ENCODE assay signal across 7 mouse cellular contexts in genomic region chr2:112493539-112494260, GRCm38 (mm10). TPM values are rescaled to one million over a fixed set of nuclear protein-coding genes. Genes with fewer than 3 reads are reported as not detected.
DNase-seq lines count a peak whose midpoint lies in the region; ATAC-seq and TF ChIP-seq lines count a peak whose summit lies in the region.

No protein-coding gene starts in this region.

- no peak for DNase-seq in lung, adult 2 months
- no peak for DNase-seq in lung, adult 18-20 months
- DNase-seq in embryonic facial prominence, embryonic 10.5 days (ENCODE audit: low spot score) = no peak
- DNase-seq in hindbrain, postnatal 0 days (ENCODE audit: low spot score) = no peak
- DNase-seq in adrenal gland, adult 2 months = no peak

- WGBS in lung, adult 2 months = 33% methylated on average over 11 of the region's 11 CpGs
- WGBS in embryonic facial prominence, embryonic 10.5 days = 46% methylated on average over 11 of the region's 11 CpGs
- 47% methylated on average over 11 of the region's 11 CpGs for WGBS in hindbrain, postnatal 0 days

- peak overlapping the region; percentile 74 for H3K4me2 ChIP-seq in hindbrain, postnatal 0 days (ENCODE audit: low read depth, low read length)
- H3K4me2 ChIP-seq in myocyte (ENCODE audit: low read depth) = peak overlapping the region; percentile 100

- H3ac ChIP-seq in myocyte (ENCODE audit: control insufficient read depth, insufficient read length) = peak overlapping the region; percentile 96

- peaks cover 3% of the 10 kb centered on the region for H3K79me2 ChIP-seq in myocyte (ENCODE audit: control insufficient read depth, insufficient read depth)

- H3K27ac ChIP-seq in embryonic facial prominence, embryonic 10.5 days (replicated peaks) = peak overlapping the region; percentile 100
- H3K27ac ChIP-seq in hindbrain, postnatal 0 days = peak overlapping the region; percentile 98

- peak overlapping the region; percentile 98 for H3K9ac ChIP-seq in hindbrain, postnatal 0 days (replicated peaks; ENCODE audit: low read length)

- no peak for TF ChIP-seq POLR2A in lung, adult 2 months (IDR thresholded peaks at IDR 0.05; ENCODE audit: borderline replicate concordance, extremely low read depth, low read depth, low read length)
- no peak for TF ChIP-seq POLR2A in myocyte (IDR thresholded peaks at IDR 0.05; ENCODE audit: insufficient read length, low read depth)

- no peaks in the 10 kb centered on the region for H3K36me3 ChIP-seq in embryonic facial prominence, embryonic 10.5 days (replicated peaks)
- no peaks in the 10 kb centered on the region for H3K36me3 ChIP-seq in hindbrain, postnatal 0 days (ENCODE audit: insufficient read depth, low read length)
- H3K36me3 ChIP-seq in myocyte (ENCODE audit: control insufficient read depth, insufficient read depth) = no peaks in the 10 kb centered on the region

- ATAC-seq in hindbrain, postnatal 0 days = peak; percentile 14
- no peak for ATAC-seq in granulocyte monocyte progenitor cell, adult 5-6 weeks (replicated peaks; ENCODE audit: poor library complexity, severe bottlenecking)

- no peak for TF ChIP-seq CTCF in lung, adult 2 months (IDR thresholded peaks at IDR 0.05; ENCODE audit: insufficient read depth, low read length)
- no peak for TF ChIP-seq CTCF in hindbrain, postnatal 0 days (IDR thresholded peaks at IDR 0.05; ENCODE audit: low read depth)

- peaks cover 6% of the 10 kb centered on the region for H3K4me1 ChIP-seq in lung, adult 2 months (ENCODE audit: control insufficient read depth, insufficient read depth, low read length)
- peaks cover 30% of the 10 kb centered on the region for H3K4me1 ChIP-seq in embryonic facial prominence, embryonic 10.5 days
- H3K4me1 ChIP-seq in hindbrain, postnatal 0 days (ENCODE audit: insufficient read depth, low read length) = no peaks in the 10 kb centered on the region

- H3K27me3 ChIP-seq in embryonic facial prominence, embryonic 10.5 days (replicated peaks; ENCODE audit: low read depth, poor library complexity, severe bottlenecking) = no peaks in the 10 kb centered on the region
- H3K27me3 ChIP-seq in hindbrain, postnatal 0 days (ENCODE audit: insufficient read depth, low read length) = no peaks in the 10 kb centered on the region
- H3K27me3 ChIP-seq in myocyte (ENCODE audit: control insufficient read depth, insufficient read depth, insufficient read length) = no peaks in the 10 kb centered on the region

- H3K4me3 ChIP-seq in lung, adult 2 months (replicated peaks; ENCODE audit: extremely low read depth, low read depth, low read length) = peak overlapping the region; percentile 67
- peak overlapping the region; percentile 88 for H3K4me3 ChIP-seq in embryonic facial prominence, embryonic 10.5 days
- peak overlapping the region; percentile 81 for H3K4me3 ChIP-seq in hindbrain, postnatal 0 days (ENCODE audit: low read length)
- H3K4me3 ChIP-seq in myocyte = peak overlapping the region; percentile 33

- H3K9me3 ChIP-seq in embryonic facial prominence, embryonic 10.5 days = no peaks in the 10 kb centered on the region
- no peaks in the 10 kb centered on the region for H3K9me3 ChIP-seq in hindbrain, postnatal 0 days (ENCODE audit: low read length)

TF ChIP-seq in myocyte, 11 proteins besides CTCF, POLR2A, EP300 and RAD21:
- no peak for TF ChIP-seq CEBPB (IDR thresholded peaks at IDR 0.05; ENCODE audit: insufficient read depth, poor library complexity, severe bottlenecking)
- TF ChIP-seq E2F4 (IDR thresholded peaks at IDR 0.05; ENCODE audit: insufficient read depth) = no peak
- TF ChIP-seq MAX (IDR thresholded peaks at IDR 0.05; ENCODE audit: low read depth) = no peak
- no peak for TF ChIP-seq REST (IDR thresholded peaks at IDR 0.05; ENCODE audit: insufficient read depth, insufficient read length)
- TF ChIP-seq POLR2AphosphoS2 (IDR thresholded peaks at IDR 0.05; ENCODE audit: insufficient read length, low read depth) = no peak

RNA-seq across cellular contexts. Expression of gene Aven, which starts 0.9 kb away (rescaled TPM):
- polyA plus RNA-seq in lung, adult 2 months (2012; rRNA removed) = 2.3 and 2.5 TPM in 2 replicates
- 8.1 TPM in 2 replicates for polyA plus RNA-seq in embryonic facial prominence, embryonic 10.5 days (2016; fragmentation: Nextera tagmentation; extraction: Ambion mirVana)
- total RNA-seq in hindbrain, postnatal 0 days (2014; rRNA removed) = 6.8 and 10.9 TPM in 2 replicates
- polyA plus RNA-seq in hindbrain, postnatal 0 days (2015; fragmentation: Nextera tagmentation; extraction: Ambion mirVana) = 3.0 and 3.3 TPM in 2 replicates
- 11.8 TPM for polyA plus RNA-seq in myocyte (2012; fragmentation: generic; extraction: Trizol)
- total RNA-seq in granulocyte monocyte progenitor cell, adult 5-6 weeks (2014; fragmentation: Nextera tagmentation) = 8.5 and 25.0 TPM in 2 replicates
- total RNA-seq in granulocyte monocyte progenitor cell, adult 5-6 weeks (2017) = 23.5 and 26.0 TPM in 2 replicates
- total RNA-seq in adrenal gland, adult 2 months (2021) = 10 to 100 TPM; 17.0 to 21.2 TPM
- 0.98 and 1.0 TPM in 2 replicates for polyA plus RNA-seq in adrenal gland, adult 2 months (2012; rRNA removed)

RNA-seq across cellular contexts. Expression of gene Chrm5, which starts 13.1 kb away (rescaled TPM):
- not detected in 2 replicates for polyA plus RNA-seq in lung, adult 2 months (2012; rRNA removed)
- polyA plus RNA-seq in embryonic facial prominence, embryonic 10.5 days (2016; fragmentation: Nextera tagmentation; extraction: Ambion mirVana) = not detected in 2 replicates
- 2.8 and 3.5 TPM in 2 replicates for total RNA-seq in hindbrain, postnatal 0 days (2014; rRNA removed)
- polyA plus RNA-seq in hindbrain, postnatal 0 days (2015; fragmentation: Nextera tagmentation; extraction: Ambion mirVana) = 1.3 and 1.5 TPM in 2 replicates
- polyA plus RNA-seq in myocyte (2012; fragmentation: generic; extraction: Trizol) = not detected
- total RNA-seq in granulocyte monocyte progenitor cell, adult 5-6 weeks (2014; fragmentation: Nextera tagmentation) = not detected in 2 replicates
- total RNA-seq in granulocyte monocyte progenitor cell, adult 5-6 weeks (2017) = not detected in 2 replicates
- not detected for total RNA-seq in adrenal gland, adult 2 months (2021)
- polyA plus RNA-seq in adrenal gland, adult 2 months (2012; rRNA removed) = not detected in 2 replicates

RNA-seq across cellular contexts. Expression of gene Emc7, which starts 38.9 kb away (rescaled TPM):
- polyA plus RNA-seq in lung, adult 2 months (2012; rRNA removed) = 7.2 and 8.9 TPM in 2 replicates
- 10.0 and 10.8 TPM in 2 replicates for polyA plus RNA-seq in embryonic facial prominence, embryonic 10.5 days (2016; fragmentation: Nextera tagmentation; extraction: Ambion mirVana)
- 15.3 and 15.9 TPM in 2 replicates for total RNA-seq in hindbrain, postnatal 0 days (2014; rRNA removed)
- 36.3 and 37.8 TPM in 2 replicates for polyA plus RNA-seq in hindbrain, postnatal 0 days (2015; fragmentation: Nextera tagmentation; extraction: Ambion mirVana)
- 19.8 TPM for polyA plus RNA-seq in myocyte (2012; fragmentation: generic; extraction: Trizol)
- 15.4 and 16.6 TPM in 2 replicates for total RNA-seq in granulocyte monocyte progenitor cell, adult 5-6 weeks (2014; fragmentation: Nextera tagmentation)
- total RNA-seq in granulocyte monocyte progenitor cell, adult 5-6 weeks (2017) = 7.8 and 10.7 TPM in 2 replicates
- total RNA-seq in adrenal gland, adult 2 months (2021) = 10 to 100 TPM; 29.8 to 36.6 TPM
- 2.9 and 3.4 TPM in 2 replicates for polyA plus RNA-seq in adrenal gland, adult 2 months (2012; rRNA removed)

Comparison
In these comparisons a context has a peak if more than half of its experiments do, and no peak if none do; other contexts are left out.
1. H3K4me3 ChIP-seq: peak in every context shown above with its lines; median percentile 88 in embryonic facial prominence, embryonic 10.5 days; 81 in hindbrain, postnatal 0 days; 67 in lung, adult 2 months; 33 in myocyte.